In the genomic region with DNA sequence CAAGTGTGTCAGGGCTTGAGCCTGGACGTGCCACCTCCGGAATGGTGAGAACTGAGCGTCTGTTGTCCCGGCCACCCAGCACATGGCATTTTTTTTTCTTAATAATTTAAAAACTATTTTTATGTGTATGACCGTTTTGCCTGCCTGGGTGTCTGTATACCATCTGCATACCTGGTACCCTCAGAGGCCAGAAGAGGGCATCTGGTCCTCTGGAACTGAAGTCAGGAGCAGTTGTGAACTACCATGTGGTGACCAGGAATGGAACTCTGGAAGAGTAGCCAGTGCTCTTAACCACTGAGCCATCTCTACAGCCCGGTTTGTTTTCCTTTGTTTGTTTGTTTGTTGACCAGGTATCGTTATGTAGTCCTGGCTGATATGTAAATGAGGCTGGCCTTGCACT, we compare ENCODE assay signal across 1 mouse cellular context.
TF ChIP-seq lines count a peak whose summit lies in the region.

No protein-coding gene starts in this region.

TF ChIP-seq in CH12.LX, 34 proteins besides CTCF, POLR2A, EP300 and RAD21:
- TF ChIP-seq GABPA (IDR thresholded peaks at IDR 0.05; ENCODE audit: insufficient replicate concordance, low read depth, low read length) = no peak
- no peak for TF ChIP-seq NELFE (IDR thresholded peaks at IDR 0.05; ENCODE audit: low read depth, low read length)
- no peak for TF ChIP-seq ELF1 (IDR thresholded peaks at IDR 0.05; ENCODE audit: low read depth, low read length)
- TF ChIP-seq SMC3 (IDR thresholded peaks at IDR 0.05; ENCODE audit: low read depth, low read length) = peak; percentile 36
- TF ChIP-seq JUND (conservative IDR thresholded peaks at IDR 0.05; ENCODE audit: low read depth, low read length) = no peak
- TF ChIP-seq MYC (IDR thresholded peaks at IDR 0.05; ENCODE audit: low read depth, low read length) = 0 out of 2 replicates have a peak, but pooled peaks have one; percentile 30
